Mouse (Mus musculus) granulocyte monocyte progenitor cell, adult 5-6 weeks (primary cell): ENCODE measurements around the gene Zscan20. TPM values are rescaled to one million over a fixed set of nuclear protein-coding genes. Genes with fewer than 3 reads are reported as not detected.

Experiments used
- ATAC-seq: replicated peaks from 2 replicates; pipeline ENCODE4 v1.8.0; 2016; ENCODE audit warnings: mild to moderate bottlenecking, moderate TSS enrichment, inconsistent platforms; ENCODE audit not compliant: poor library complexity, severe bottlenecking
- total RNA-seq, 2 experiments: library from RNA; stranded (forward) in 1 of 2; stranded (reverse) in 1 of 2; fragments of 200-712, 200-1000 nt in 1 of 2; fragments of >200 nt in 1 of 2; fragmentation: Nextera tagmentation in 1 of 2; gene quantifications; 2 replicates each; pipeline ENCODE4 v1.2.3; 2014 to 2017

Gene Zscan20
- 3.0 and 11.8 TPM in 2 replicates for total RNA-seq (2014; fragmentation: Nextera tagmentation)
- total RNA-seq (2017) = 2.2 and 3.0 TPM in 2 replicates

GRCm38 (mm10) chr4:128609925-128610402 lies at the start of gene Zscan20:
TSS of gene Zscan20 (minus strand) at chr4:128610098.
- peak; percentile 94 for ATAC-seq

DNA sequence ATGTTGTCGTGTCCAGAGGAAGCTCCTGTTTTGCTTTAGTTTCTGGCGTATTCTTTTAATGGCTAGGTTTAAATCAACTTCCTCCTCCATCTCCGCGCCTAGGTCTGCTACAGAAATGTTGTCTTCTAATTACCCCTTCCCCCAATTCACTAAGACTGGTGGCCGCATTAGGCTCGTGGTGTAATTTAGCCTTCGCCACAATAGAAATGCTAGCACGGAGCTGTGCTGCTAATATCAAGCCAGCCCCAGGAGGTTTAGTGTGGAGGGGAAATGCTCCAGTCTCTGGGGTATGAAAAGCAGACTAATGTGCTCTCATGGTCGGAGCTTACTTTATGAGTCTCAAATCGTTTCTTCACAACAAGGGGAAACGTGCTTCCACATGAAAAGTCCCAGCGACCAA lies 45.5 kb upstream of the Zscan20 start:
- ATAC-seq = peak; percentile 20

- peak; percentile 96 for ATAC-seq
Measured at GRCm38 (mm10) chr4:128654505-128655381, 44.8 kb upstream of the Zscan20 start, which contains the start of gene Phc2. TSS of gene Phc2 (plus strand) at chr4:128654702.

DNA sequence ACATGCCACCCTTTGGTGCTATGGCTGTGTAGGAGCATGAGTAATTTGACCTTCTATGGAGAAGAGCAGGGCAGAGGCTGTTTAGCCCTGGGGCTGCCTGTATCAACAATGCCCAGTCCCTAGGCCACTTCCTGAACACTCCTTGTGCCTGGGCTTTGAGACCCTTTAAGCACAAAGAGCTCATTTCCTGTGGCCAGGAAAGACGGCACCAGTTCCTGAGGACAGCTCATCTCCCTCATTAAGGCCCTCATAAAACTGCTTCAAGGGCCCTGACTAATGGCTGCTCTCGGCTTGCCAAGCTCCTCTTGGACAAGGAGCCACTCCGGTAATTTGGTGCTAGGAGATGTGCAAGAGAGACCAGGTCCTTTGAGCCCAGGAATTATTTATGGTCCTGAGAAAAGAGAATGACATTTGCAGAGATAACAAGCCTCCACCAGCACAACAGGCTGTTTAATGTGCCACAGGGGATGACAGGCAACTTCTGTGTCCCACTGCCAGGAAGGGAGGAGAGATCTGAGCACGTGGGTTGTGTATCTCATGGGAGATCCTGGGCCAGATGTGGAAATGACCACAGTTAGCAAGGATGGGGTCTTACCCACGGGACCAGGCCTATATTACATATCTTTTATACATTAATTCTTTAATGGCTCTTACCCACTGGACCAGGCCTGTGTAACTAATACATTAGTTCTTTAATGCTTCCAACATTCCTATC lies 42.8 kb upstream of the Zscan20 start:
- no peak for ATAC-seq

DNA sequence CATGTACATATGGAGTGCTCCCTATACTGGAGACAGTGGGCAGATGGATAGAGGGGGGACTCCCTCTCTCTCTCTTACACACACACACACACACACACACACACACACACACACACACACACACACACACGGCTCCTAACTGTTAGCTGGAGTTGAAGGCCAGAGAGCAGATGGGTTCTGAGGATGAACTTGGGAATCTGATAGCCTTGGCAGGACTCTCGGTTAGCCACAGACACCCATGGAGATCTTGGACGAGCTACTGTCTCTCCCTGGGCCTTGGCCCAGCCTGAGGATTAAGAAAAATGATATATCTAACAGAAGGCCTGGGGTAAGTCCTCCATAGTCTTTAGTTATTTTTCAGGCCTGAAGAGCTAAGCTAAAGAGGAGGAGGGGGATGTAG lies 41.6 kb upstream of the Zscan20 start:
- no peak for ATAC-seq

DNA sequence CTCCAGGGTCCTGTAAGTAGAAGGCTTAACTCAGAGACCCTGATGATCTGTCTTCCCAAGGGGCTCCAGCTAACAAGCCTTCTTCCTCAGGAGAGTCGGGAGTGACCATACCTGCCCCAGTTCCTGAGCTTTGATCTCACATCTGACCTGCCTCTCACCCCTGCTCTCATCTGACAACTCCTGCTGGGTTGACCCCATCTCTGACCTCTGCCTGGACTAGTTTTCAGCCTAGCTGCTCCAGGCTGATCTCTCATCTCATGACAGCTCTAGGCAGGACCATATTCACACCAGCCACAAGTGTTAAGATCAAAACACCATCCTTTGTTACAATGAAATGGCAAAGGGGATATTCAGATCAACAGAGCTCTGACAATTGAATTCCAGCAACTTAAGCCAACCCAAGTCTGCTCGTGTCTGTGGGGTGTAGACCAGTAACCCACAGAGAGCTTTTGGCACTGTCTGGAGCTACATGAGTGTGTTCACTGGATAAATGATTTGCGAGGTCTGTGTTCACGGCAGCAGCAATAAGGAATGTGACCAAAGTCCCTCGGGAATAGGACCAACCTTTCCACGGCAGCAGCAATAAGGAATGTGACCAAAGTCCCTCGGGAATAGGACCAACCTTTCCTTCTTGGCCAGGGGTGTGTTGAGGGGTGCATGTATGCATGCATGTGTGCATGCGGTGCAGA lies 38.8 kb upstream of the Zscan20 start:
- no peak for ATAC-seq

DNA sequence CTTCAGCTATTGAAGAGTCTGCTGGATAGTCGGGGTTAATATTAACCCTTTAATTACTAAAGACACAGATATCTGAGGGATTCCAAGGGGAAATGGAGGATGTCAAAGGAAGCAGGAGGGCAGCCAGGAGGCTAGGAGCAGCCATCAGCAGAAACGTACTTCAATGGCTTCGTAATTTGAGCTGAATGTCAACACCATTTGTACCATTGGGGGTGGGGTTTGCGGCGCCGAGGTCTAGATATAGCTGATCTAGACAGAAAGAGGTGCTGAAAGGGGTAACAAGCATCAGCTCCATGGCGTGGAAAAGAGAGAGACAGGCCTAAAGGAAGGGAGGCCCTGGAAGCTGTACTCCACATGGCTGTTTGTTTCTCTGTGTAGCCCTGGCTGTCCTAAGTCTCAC lies 36.9 kb upstream of the Zscan20 start:
- no peak for ATAC-seq

GRCm38 (mm10) chr4:128645896-128646295 lies 36.0 kb upstream of the Zscan20 start:
- ATAC-seq = no peak

DNA sequence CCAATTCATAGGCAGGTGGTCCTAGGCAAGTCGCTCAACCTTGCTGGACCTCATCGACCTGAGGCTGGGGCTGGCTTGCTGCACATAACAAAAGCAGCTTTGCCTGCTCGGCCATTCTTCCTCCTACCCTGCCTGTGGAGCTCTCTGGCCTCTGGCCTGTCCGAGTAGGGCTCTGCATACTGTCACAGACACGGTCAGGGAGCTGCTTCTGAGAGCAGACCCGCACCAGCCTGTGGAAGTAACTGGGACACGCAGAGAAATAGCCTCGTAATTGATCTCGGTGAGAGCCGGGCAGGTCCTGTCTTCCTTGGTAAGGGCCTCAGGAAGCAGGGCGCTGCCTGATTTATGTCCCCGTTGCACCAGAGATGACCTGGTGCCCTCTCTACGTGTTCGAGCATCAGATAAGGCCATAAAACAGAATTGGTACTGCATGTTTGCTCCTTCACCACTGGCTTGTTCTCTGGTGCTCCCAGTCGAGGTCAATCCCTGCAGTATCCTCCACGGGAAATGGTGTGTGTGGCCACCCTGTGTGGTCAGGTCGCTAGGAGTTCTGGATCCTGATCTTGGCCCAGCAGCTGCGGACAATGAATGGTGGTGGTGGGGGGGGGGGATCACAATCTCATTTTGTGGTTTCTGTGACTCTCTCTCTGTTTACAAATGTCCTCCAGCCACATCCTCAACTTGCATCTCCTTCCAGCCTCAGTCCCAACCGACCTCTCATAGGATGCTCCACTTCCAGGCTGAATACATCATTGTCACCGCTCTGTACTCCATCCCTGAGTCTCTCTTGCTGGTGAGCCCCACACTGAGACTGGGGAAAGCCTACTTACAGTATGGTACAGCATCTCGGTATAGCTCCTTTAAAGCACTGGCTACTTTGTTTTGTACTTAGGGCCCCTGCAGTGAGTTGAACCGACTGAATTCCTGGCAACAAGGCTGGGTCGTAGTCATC lies 32.1 kb upstream of the Zscan20 start:
- no peak for ATAC-seq

GRCm38 (mm10) chr4:128638265-128638923 lies 28.5 kb upstream of the Zscan20 start:
- peak; percentile 70 for ATAC-seq

- ATAC-seq = peak; percentile 47
Measured at GRCm38 (mm10) chr4:128637250-128637649, 27.4 kb upstream of the Zscan20 start.

- peak; percentile 18; the same call in 1 of the 2 replicates for ATAC-seq
Measured at GRCm38 (mm10) chr4:128635894-128636585, 26.1 kb upstream of the Zscan20 start.

GRCm38 (mm10) chr4:128635451-128635850 lies 25.6 kb upstream of the Zscan20 start:
- ATAC-seq = peak; percentile 36; the same call in 1 of the 2 replicates

GRCm38 (mm10) chr4:128621109-128621508 lies 11.2 kb upstream of the Zscan20 start:
- ATAC-seq = no peak

DNA sequence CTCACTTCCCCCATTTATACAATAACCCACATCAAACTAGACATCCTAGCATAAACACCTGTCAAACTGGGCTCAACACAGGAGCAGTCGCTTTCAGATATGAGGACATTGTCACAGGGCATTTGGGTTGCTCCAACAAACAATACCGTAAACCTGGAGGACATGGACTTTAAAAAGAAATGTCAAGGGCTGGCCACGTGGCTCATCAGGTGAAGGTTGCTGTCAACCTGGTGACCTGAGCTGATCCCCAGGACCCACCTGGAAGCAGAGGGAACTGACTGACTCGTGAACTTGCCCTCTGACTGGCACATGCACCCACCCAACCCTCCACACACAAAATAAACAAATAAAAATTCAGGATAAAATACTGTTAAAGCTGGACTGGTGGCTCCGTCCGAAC lies 10.7 kb upstream of the Zscan20 start:
- ATAC-seq = no peak

GRCm38 (mm10) chr4:128618963-128619362 lies 9.1 kb upstream of the Zscan20 start:
- ATAC-seq = 0 out of 2 replicates have a peak, but pooled peaks have one; percentile 6

- ATAC-seq = peak; percentile 35
Measured at GRCm38 (mm10) chr4:128618246-128618911, 8.5 kb upstream of the Zscan20 start, which contains the start of gene Tlr12. TSS of gene Tlr12 (minus strand) at chr4:128618619.
